Mouse (Mus musculus) cerebellum, postnatal 4 days (tissue): Measurements from ENCODE around the gene Chd9.
A peak's percentile ranks its signal among the peaks of the same experiment; 100 is the strongest.
"Not testable (repeated sequence)": the region's sequence is repeated elsewhere in the genome, so short reads cannot be mapped to it uniquely, and the experiment has no call there.

Experiments used
- DNase-seq, 2 experiments: peaks; one replicate each; pipeline ENCODE4 v3.0.0; 2022; ENCODE audit warnings: low spot score in 2 of 2, mixed read lengths in 1 of 2

The Chd9 gene

GRCm38 (mm10) chr8:90871375-90872080 is 43.4 kb downstream of the Chd9 start:
- DNase-seq, result peak in 1 of 2 experiments; percentile 42

- no peak for DNase-seq
These were observed 44.9 kb downstream of the Chd9 start for GRCm38 (mm10) chr8:90873051-90873450.

GRCm38 (mm10) chr8:90876213-90876721 is 48.1 kb downstream of the Chd9 start:
- peak in 1 of 2 experiments; percentile 32 for DNase-seq

DNA sequence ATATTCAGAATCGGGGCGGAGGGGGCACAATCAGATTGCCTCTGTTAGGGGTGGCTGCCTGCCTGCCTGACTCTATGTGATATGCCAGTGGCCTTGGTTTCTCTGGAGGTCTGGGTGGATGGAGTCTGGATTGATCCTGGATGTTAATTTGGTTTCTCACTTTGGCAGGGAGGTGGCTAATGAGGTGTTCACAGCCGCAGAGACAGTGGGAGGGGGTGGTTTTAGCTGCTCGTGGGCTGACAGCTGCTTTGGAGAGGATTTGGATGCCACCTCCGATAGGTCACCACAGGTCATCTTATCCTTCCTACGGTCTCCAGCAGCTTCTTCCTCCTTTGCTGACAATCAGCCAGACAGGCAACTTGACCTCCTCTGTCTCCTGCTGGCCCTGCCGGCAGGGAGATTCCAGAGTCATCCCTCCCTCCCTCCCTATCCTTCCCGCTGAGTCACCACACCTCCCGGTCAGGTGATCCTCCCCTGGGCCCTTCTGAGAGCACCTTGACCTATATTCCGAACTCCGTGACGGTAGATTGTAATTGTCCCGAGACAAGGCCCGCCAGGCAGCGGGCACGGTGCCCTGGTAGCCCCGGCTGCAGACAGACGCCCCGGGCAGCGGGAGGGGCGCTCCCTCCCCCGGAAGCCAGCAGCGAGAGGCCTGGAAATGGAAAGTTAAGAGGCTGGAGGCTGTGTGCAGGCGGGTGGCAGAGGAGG is 48.7 kb downstream of the Chd9 start:
- peak; percentile 38 to 46 for DNase-seq

DNA sequence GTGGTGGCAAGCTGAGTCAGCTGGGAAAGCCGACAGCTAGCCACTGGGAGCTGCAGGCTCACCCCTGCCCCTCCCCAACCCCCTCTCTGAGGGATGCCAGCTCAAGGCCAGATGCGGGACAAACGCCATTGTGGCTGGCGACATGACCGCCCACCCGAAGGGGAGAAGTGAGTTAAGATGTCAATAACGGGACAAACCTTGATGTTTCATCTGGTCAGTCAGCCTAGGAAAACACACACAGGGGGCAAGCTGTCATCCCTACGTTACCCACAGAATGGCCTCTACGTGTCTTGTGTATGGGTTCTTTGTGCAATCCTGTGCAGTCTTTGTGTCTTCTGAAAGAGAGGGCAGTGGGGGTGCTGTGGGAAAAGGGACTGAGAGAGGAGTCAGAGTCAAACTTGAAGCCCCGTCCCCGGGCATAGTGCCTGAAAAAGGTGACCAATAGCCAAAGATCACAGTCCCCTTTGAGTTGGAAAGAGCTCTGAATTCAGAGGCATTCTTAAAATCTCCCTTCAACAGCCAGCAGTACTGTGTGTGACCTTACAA is 49.4 kb downstream of the Chd9 start:
- no peak for DNase-seq

DNA sequence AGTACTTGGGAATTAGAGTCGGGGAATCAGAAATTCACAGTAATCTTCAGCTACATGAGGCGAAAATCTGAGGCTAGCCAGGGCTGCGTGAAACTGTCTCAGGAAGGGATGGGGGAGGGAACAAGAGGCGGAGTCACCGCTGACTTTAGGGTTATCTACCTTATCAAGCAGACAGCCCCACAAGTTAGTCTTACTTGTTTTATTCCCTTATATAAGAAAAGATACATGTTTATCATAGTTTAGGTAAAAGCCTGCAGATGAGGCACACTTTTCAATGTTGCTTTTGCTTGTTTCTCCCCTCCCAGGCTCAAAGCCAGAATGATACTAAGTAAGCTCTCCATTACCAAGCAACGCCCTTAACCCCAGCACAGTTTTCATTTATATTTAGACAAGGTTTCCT is 50.4 kb downstream of the Chd9 start:
- no peak for DNase-seq

DNA sequence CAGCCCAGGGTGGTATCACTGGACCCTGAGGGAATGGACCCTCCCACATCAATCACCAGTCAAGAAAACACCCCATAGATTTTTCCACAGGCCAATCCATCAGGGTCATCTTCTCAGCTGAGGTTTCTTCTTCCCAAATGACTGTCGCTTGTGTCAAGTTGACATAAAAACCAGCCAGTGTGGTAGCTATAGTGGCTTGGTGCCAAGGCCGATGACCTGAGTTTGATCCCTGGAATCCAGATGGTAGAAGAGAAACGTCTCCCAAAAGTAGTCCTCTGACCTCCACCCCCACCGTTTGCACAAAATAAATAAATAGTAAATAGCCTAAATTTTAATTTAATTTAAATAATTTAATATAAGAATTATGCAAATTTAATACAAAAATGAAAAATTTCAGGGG is 51.9 kb downstream of the Chd9 start:
- DNase-seq, result no peak

DNA sequence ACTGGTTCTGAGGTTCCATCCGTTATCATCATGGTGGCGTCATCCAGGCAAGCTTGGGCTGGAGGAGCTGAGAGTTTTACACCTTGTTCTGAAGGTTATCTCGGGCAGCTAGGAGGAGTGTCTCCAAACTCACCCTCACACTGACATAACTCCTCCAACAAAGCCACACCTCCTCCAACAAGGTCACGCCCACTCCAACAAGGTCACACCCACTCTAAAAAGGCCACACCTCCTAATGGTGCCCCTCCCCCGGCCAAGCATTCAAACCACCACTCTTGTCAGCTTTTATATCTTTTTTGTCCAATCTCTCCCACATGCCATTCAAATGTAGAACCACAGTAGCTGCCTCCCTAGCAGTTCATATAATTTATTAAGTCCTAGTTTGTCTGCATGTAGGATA is 53.0 kb downstream of the Chd9 start:
- no peak for DNase-seq

- no peak for DNase-seq
These were observed 54.0 kb downstream of the Chd9 start for GRCm38 (mm10) chr8:90882088-90882691.

DNA sequence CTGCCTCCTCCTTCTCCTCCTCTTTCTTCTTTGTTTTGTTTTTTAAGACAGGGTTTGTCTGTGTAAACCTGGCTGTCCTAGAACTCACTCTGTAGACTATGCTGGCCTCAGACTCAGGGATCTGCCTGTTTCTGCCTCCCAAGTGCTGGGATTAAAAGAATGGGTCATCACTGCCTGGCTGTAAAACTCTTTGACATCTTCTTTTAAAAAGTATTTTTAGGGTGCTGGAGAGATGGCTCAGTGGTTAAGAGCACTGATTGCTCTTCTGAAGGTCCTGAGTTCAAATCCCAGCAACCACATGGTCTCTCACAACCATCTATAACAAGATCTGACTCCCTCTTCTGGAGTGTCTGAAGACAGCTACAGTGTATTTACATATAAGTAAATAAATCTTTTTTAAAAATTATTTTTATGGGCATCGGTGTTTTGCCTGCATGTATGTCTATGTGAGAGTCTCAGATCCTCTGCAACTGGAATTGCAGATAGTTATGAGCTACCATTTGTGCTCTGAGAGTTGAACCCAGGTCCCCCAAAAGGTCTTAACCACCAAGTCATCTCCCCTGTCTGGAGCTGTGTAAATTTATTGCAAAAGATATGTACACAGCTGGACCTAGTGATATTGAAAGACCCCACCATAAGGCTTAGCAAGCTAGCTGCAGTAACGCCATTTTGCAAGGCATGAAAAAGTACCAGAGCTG is 57.7 kb downstream of the Chd9 start:
- no peak for DNase-seq

- not testable (repeated sequence) for DNase-seq
These were observed 58.2 kb downstream of the Chd9 start for GRCm38 (mm10) chr8:90886369-90886712.

DNA sequence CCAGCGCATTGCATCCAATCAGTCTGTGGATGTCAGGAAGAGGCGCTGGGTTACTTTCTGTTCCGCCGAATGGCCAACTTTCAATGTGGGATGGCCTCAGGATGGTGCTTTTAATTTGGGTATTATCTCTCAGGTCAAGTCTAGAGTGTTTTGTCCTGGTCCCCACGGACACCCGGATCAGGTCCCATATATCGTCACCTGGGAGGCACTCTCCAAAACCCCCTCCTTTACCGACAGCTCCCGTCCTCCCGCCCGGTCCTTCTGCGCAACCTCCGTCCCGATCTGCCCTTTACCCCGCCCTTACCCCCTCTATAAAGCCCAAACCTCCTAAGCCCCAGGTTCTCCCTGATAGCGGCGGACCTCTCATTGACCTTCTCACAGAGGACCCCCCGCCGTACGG is 59.2 kb downstream of the Chd9 start:
- not testable (repeated sequence) for DNase-seq

GRCm38 (mm10) chr8:90891872-90892578 is 63.9 kb downstream of the Chd9 start:
- DNase-seq, result no peak

DNA sequence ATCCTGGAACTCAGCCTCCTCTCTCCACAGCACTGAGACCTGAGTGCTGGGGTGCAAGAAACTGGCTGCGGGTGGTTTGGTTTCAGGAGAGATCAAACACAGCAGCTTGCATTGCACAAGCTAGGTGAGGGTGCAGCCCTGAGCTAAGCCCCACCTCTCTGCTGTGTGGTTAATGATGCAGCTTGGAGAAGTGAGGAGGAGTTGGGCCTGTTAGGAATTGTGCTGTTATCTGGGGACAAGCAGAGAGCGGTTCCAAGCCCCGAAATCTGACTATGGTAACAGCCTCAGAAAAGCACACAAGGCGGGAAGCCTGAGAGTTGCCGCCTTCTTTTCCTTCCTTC is 64.4 kb downstream of the Chd9 start:
- DNase-seq, result no peak

GRCm38 (mm10) chr8:90894231-90894914 is 66.2 kb downstream of the Chd9 start:
- DNase-seq, result no peak

- no peak for DNase-seq
These were observed 69.2 kb downstream of the Chd9 start for GRCm38 (mm10) chr8:90897343-90897742.

DNA sequence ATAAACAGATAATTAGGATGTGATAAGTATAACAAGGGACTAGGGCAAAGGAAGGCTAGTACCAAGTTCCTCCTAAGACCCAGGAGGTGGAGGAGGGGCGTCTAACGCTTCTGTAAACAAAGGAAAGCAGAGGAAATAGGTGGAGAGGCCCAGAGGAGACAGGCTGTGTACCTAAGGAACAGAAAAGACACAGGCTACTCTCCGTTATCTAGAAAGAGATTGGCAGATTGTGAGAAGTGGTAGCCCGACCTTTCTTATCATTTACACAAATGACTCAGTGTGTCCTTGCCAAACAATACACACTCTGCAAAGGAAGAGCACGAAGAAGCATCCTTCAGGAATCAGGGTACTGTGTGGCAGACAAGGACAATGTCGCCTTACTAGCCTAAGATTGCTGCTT is 70.4 kb downstream of the Chd9 start:
- no peak for DNase-seq

- no peak for DNase-seq
These were observed 73.8 kb downstream of the Chd9 start for GRCm38 (mm10) chr8:90902002-90902401.

DNA sequence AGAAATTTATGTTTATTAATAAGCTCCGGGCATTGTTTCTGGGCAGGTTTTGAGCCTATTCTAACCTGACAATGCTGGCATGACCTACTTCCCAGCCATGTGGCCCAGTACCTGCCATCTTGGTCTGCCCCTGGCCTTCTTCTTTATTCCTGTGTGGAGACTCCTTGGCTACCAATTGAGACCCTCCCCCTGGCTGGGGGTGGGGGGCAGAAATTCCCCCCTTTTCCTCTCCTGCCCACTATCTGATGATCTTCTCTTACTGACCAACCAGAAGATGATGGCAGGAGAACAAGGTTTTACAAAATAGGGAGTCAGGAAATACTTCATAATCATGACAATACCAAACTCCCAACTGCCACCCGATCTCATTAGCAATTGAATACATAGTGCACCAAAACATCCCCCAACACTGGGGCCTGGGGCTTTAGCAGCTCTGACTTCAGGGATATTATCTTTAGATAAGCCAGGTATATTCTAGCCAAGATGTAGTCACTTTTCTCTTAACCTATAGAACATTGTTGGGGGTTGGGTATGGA is 76.1 kb downstream of the Chd9 start:
- DNase-seq, result no peak

GRCm38 (mm10) chr8:90906922-90907321 is 78.8 kb downstream of the Chd9 start:
- no peak for DNase-seq

DNA sequence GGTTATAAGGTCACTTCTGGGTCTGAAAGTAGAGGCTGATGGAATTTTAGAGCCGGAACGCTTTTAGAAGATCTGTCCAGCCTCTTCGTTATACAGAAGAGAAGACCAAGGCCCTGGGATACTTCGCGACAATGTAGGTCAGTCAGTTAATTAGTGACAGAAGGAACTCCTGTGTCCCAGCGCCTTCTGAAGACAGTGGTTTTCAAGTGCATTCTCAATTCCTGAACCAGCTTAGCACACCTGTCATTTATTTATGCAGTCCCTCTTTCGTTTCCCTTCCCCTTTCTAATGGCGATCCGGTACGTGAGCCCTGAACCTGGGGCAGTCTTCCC is 79.3 kb downstream of the Chd9 start:
- no peak for DNase-seq
